Mouse (Mus musculus) cerebellum, postnatal 25 days (tissue): ENCODE data around the gene Vwc2.

Experiments
- DNase-seq, 2 experiments: peaks; one replicate each; pipeline ENCODE4 v3.0.0; 2021; ENCODE audit warnings: mixed read lengths in 2 of 2

Gene Vwc2

DNA sequence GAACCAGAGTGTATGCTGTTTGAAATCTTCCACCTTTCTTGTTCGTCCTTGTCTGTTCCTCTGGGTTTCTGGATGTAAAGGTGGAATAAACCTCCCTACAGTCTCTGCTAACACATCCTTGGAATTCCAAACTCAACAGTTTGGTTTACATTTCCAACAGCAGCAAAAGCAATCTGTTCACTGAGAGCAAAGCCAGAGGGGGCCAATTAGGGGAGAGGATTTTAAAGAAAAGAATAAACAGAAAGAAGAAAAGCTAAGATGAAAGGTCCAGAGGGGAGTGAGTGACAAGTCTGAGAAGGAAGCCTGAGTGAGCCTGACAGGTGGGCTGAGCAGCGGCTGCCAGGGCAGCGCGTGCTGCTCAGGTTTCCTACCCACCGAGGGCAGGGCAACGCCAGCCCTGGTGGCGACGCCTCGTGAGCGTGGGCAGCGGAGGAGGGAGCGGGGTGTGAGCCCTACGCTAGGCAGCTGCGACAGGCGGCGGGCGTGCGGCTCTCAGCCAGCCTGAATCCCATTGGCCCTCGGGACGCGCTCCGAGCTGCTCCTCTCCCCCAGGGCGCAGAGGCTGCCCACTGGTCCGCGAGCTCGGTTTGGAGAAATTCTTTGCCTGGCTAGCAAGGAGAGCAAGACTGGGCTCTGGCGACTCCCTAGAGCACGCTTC is at the start of gene Vwc2:
TSS of gene Vwc2 (plus strand) at position 648 of the 658 bp plus-strand sequence.
- DNase-seq = peak in 1 of 2 experiments; percentile 6

DNA sequence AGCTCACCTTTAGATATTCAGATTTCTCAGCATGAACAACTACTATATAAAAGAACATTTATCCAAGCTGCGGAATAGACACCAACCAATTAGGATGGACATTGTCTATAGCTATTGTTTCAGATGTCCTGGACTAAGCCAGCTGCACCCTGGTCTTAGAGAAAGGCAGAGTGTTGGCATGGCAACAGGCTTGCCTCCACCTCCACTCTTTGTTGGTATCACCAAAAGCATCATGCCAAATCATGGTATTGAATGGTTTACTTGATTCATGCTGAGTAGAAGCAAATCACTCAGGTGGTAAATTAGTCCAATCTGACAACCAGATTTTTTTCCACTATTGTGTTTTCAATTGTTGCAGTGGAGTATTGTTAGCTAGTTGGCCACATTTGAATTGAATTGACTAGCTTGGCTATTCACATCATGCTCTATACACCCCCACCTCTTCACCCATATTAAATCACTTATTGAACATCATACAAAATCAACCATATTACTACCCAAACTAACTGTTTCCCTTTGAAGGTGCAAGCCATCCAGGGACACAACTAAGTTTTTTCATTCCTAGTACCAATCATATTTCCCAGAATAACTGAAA is 25.8 kb upstream of the Vwc2 start:
- no peak for DNase-seq

DNA sequence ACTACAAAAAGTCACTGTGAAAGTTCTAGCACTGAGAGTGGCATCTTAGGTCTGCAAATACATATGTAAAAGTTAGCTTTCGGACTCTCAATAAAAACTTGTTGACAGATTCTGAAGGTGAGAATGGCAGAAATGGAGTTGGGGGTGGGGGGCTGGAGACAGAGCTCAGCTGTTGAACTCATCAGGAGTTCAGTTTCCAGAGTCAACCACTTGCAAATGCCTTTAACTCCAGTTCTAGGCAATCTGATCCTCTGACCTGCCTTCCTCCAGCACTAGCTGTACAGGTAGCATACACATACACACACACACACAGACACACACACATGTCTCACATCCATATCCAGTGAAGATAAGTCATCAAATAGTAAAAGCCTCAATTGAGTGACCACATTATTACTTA is 16.4 kb upstream of the Vwc2 start:
- DNase-seq = no peak

DNA sequence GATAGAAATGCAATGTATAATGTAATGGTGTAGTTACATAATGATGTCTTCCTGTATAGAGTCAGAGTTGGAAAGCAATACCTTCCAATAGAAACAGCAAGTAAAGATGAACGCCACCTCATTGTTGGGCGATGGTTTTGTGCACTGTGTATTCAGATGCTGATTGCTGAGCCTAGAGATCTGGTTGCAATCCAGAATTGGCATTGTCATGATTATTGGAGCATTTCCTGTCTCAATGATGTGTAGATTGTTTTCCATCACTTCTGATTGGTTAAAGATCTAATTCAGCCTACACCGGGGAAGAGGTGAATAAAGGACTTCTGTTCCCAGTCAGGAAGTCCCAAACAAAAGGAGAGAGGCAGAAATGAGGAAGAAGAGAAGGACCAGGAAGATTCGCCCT is 15.7 kb upstream of the Vwc2 start:
- DNase-seq = no peak

DNA sequence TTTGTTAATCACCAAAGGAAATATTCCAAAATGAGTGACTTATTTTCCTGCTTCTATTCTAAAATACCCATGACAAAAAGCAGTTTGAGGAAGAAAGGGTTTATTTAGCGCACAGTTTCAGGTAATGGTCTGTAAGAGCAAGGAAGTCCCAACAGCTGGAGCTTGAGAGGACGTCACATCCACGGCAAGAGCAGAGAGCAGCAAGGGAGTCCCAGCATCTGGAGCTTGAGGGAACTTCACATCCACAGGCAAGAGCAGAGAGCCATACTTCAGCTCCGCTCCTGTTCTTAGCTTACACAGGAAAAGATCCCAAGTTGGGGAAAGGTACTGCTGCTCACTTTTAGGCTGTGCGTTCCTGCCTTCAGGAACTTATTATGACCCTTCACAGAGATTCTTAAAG is 15.0 kb upstream of the Vwc2 start:
- no peak for DNase-seq

DNA sequence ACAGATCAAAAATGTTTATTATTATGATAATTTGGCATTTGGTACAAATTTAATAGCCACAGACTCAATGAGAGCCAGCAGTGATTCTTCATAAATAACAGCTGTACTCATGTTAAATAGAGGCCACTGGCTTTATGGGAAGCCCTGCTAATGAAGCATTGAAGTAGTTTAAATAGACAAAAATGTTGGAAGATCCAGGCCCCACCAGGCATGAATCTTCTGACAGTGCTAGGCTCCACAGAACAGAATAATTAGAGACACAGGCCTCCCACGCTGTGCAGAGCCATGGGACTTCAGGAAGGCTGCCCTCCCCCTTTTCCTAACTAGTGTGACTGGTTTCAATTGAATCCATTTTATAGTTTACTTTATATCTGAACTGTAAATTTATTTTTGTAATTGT is 11.8 kb upstream of the Vwc2 start:
- DNase-seq = no peak

DNA sequence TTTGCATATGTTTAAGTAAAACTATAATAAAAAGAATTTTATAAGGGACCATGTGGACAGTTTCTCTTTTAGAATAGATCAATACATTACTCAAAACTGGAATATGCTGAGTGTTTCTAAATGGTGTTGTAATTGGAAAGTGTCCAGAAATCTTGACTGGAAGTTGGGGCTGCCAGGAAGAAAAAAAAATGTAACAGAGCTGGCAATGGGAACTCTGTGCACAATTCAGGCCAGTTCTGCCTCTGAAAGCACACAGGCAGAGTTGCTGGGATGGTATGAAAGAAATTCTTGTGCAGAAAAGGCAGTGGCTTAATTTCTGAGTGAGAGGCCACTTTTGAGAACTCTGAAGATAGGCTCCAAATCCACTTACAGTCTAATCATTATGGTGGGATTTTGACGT is 11.4 kb upstream of the Vwc2 start:
- no peak for DNase-seq

DNA sequence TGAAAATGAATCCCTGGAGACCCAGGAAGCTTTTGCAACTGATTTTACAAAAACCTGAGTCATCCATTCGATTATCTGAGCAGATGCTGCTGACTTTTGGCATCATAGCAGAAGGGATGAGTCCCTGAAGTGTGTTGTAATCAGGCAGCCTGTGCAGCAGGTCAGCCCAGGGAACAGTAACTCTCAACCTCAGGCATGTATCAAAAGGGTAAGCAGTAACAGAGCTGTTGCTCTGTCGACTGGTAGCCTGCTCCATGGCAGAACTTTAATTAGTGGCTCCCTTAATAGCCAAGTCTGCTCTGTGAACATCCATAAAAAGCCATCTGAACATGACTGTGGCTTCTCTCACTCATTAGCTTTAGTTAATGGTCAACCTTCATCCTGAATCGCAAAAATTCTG is 5.1 kb upstream of the Vwc2 start:
- no peak for DNase-seq

DNA sequence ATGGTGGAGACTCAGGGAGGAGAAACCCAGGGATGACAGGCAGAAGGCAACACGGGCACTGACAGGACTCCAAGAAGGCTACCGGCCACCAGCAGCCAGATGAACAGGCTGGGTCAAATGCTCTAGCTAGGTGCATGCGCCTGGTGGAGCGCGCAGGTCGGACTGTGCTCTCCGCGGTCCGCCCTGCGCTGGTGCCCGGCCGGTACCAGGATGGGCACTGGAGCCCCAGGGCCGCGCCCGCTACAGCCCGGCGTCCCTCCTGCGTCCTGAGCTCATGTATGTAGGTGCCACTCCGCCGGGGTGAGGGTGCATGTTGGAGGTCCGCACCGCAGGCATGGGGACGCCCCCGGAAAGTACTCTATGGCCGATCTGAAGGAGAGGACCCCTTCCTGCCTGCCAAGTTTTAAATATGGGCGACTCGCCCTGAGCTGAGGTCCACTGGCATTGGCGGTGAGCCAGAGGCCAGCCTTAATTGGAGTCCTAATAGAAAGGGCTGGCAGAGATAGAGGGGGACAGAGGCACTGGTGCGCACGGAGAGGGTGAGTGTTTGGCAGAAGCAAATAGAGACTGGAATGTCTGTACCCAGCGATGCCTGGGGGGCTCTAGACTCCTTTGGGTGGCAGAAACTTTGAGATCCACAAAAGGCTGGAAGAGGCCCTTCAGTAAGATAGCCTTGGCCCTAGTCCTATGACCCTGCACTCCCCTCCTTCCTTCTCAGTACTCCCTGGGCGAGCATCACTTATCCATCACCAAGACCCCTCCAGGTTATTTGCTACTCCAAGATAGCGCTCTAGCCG is 409 bp downstream of the Vwc2 start:
- DNase-seq = peak; percentile 6 to 7

DNA sequence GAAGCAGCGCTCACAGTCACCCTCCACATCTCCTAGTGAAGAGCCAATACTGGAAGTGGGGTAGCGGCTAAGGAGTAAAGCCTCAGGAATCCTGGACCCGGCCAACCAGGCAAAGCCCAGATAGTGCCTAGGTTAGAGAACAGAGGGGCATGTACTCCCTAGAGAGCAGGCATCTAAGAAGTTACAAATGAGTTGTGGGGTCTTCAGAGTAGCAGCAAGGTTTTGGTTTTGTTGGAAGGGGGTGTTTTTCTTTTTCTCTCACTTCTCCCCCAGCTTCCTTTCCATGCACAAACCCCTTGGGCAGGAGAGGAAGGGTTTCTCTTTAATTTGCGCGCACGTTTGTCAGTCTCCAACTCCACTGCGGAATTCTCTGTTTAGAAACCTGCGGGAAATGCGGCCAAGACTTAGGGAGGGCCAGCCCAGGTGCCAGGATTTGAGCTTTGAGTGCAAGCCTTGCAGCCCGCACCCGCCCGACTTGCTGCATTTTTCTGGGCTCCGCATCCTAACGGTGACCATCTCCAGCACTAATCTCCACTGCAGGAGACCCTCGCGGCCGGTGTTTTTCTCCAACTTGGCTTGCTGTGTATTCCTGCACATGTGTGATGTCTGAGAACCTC is 1.1 kb downstream of the Vwc2 start:
- peak; percentile 3 to 5 for DNase-seq

DNA sequence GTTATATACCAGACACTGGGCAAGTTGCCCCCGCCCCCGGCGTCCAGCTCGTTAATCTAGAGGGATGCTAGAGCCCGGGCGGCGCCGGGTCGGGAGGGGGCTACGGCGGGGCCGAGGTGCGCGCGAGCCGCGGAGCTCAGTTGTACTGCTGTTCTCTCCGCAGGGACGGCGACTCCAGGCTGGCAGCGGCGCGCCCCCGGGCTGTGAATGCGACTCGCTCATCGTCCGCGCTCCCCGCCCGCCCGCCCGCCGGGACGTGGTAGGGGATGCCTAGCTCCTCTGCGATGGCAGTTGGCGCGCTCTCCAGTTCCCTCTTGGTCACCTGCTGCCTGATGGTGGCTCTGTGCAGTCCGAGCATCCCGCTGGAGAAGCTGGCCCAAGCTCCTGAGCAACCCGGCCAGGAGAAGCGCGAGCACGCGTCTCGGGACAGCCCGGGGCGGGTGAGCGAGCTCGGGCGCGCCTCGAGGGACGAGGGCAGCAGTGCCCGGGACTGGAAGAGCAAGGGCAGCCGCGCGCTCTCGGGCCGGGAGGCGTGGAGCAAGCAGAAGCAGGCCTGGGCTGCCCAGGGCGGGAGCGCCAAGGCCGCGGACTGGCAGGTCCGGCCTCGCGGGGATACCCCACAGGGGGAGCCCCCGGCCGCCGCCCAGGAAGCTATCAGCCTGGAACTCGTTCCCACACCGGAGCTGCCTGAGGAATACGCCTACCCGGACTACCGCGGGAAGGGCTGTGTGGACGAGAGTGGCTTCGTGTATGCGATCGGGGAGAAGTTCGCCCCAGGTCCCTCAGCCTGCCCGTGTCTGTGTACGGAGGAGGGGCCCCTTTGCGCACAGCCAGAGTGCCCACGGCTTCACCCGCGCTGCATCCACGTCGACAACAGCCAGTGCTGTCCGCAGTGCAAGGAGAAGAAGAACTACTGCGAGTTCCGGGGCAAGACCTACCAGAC is 1.9 kb downstream of the Vwc2 start:
- DNase-seq = peak; percentile 11 to 18

DNA sequence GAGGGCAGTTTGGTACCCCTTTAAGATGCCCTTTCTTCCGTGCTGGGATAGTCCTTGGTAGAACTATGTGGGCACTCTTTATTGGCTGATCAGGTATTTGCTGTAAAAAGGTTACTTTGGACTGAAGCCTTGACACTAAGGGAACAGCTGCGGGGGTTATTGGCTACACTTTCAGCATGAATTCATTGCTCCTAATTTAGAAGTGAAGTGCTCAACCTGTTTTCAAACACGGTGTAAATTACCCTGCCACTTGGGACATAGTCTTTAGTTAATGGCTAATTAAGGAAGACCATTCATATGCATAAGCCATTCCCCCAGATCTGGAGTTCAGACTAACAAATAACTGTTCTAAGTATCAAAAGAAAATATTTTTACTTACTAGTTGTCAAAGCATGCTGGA is 2.7 kb downstream of the Vwc2 start:
- no peak for DNase-seq

DNA sequence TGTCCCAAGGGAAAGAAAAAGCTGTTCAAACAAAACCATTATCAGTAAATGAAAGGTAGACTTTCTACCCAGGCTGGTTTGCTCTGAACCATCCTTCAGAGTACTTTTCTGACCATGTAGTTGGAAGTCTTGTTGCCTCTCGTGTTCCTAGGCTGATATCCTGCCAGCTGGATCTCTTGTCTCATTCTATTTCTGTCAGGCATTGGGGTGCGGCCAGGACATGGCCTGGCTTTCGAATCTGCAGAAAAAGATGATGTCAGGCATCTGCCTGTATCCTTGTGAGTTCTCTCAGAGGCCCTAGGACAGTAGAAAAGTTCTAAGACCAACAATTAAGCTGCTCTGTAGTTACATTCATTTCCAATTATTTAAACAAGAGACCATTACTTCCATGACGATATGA is 8.8 kb downstream of the Vwc2 start:
- DNase-seq = peak; percentile 11 to 41

DNA sequence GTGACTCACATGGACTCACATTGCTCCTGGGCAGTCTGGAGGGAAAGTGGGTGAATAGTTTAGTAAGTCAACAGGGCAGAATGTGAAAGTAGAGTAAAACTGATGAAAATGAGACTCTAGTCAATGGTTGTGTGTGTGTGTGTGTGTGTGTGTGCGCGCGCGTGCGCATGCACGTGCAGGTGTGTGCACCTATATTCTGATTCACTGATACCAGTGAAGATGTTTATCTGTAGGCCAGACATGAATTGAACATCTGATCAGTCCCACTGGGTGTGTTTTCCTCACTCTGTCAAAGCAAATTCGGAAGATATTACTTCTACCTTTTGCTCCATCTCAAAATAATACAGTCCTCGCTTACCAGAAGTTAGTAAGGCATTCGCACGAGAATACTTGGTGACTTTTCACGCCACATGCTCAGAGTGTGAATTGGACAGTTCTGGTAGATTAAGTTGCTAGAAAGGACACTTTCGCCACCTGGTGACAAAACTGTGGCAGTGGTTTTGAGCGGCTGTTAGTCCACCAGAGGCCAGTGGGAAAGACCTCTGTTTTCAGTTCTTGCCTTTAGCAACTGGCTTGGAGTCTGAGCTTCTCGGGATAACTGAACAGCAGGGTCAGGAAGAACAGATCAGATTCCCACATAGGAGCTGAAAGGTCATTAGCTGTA is 17.5 kb downstream of the Vwc2 start:
- DNase-seq = peak; percentile 27 to 51

DNA sequence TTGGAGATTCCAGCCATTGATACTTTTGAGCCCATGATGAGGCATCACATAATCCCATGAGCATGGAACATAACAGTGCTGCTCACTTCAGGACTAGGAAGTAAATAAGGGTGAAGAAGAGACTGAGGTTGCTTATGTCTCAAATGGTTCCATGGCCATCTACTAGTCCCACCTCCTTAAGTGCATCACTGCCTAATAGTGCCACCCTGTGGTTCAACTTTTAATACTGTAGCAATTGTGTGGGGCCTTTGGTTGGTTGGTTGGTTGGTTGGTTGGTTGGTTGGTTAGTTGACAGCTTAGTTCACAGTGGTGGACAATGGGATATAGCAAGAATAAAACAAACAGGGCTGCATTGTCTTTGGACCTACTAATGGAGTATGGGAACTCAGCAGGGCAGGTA is 26.6 kb downstream of the Vwc2 start:
- DNase-seq = no peak

DNA sequence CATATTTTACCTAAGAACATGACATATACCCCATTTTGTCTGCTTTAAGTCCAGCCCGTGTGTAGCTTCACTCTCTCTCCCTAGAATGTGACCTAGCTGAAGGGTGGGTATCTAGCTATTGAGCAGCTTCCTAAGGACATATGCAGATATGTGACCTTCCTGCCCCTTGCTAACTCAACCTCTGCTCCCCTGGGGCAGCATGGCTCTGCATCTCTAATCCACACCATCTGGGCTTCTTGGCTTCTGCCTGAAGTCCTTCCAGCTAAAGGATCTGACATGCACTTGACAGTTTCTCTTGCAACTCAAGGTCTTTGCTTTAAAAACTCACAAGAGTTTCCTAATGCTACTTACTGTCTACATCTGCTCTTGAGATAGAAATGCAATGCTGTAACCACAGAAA is 38.7 kb downstream of the Vwc2 start:
- no peak for DNase-seq

DNA sequence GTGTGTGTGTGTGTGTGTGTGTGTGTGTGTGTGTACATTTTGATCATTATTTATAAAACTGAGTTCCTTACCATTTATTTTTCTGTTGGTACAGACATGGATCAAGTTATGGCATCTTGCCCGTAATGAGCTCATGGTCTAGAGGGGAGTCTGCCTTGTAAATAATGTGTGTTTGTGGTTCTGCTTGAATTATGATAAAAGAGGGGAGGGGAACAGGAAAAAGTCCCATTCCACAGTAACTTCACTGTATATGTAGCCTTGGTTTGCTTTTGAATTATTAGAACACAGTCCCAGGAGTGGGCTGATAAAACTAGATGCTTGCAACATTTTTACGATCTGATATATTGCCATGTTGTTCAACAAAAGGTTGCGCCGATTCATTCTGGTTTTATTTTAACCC is 57.4 kb downstream of the Vwc2 start:
- DNase-seq = no peak

DNA sequence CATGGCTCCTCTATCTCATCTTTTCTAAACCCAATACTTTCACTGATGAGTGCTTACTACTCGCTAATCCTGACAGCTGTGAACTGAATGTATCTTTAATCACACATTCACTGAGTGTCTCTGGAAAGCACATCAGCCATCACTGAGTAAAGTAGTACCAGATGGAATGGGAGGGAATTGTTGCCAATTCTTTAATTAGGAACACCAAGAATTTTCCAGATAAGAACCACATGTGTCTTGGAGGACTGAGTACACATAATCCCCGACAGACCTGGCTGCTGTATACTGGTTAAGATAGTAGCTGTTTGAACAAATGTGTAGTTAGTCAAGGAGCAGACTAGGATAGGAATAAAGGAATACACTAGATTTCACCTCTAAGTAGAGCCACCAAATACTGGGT is 61.2 kb downstream of the Vwc2 start:
- no peak for DNase-seq

DNA sequence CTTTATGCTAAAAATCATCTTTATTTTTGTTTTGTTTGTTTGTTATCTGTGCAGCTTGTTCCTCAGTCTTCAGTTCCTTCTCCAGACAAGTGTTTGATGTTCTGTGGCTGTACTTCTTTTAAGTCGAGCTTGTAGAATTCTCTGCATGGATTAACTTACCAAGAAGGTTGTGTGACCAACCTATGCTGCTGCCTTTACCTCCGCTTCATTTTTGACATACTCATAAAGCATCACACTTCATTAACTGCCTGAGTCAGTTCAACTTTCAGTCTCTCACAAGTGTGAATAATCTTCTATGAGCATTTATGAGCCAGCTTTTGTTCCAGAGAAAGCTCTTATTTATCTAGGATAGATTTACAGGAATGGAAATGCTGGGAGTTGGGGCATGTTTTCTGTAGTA is 68.7 kb downstream of the Vwc2 start:
- DNase-seq = no peak

DNA sequence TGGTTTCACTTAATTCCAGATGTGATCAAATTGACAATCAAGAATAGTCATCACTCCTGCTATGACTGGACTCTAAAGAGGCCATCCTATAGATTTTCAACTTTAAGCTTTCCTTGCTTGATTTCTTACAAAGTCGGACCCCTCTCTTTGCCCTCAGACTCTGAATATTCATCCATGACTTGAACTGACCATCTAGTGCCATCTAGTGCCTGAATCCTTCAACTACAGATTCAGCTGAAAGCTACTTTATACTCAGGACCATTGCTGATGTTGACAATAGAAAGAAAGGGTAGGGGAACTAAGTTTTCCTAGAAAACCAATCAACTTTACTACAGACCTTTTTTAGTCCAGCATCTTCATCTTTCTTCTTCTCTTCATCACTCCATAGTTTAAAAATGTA is 109.1 kb downstream of the Vwc2 start:
- no peak for DNase-seq

DNA sequence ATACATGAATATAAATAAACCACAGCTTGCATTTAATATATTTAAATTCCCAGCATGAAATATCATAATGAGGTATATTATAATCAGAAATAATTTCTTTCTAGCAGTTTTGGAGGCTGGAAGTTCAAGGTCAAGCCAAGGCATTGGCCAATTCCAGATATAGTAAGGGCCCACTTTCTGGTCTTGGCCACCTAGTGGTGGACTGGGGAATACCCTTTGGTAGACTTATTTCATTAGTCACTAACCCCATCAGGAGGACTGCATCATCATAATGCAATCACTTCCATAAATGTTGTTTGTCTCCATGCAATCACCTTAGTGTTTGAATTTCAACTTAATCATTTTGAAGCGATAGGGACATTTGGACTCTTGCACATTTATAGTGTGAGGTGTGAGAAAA is 125.3 kb downstream of the Vwc2 start:
- no peak for DNase-seq
